Mouse (Mus musculus) CD4-positive, CD25-positive, alpha-beta regulatory T cell, adult 4 months (primary cell): ENCODE results near the gene Lrrc75a. TPM values are rescaled to one million over a fixed set of nuclear protein-coding genes. Genes with fewer than 3 reads are reported as not detected.
"Not testable (repeated sequence)": the region's sequence is repeated elsewhere in the genome, so short reads cannot be mapped to it uniquely, and the experiment has no call there.

Source experiments
- ATAC-seq: one replicate; pipeline ENCODE4 v1.8.0; 2017
- polyA plus RNA-seq, 2 experiments: library from polyadenylated mRNA; unstranded; fragments of 100-300 nt; shearing (Covaris generic); gene quantifications; one replicate each; pipeline ENCODE4 v1.2.1; 2017

The Lrrc75a gene
- 1 to 10 TPM; 1.9 to 4.6 TPM for polyA plus RNA-seq

DNA sequence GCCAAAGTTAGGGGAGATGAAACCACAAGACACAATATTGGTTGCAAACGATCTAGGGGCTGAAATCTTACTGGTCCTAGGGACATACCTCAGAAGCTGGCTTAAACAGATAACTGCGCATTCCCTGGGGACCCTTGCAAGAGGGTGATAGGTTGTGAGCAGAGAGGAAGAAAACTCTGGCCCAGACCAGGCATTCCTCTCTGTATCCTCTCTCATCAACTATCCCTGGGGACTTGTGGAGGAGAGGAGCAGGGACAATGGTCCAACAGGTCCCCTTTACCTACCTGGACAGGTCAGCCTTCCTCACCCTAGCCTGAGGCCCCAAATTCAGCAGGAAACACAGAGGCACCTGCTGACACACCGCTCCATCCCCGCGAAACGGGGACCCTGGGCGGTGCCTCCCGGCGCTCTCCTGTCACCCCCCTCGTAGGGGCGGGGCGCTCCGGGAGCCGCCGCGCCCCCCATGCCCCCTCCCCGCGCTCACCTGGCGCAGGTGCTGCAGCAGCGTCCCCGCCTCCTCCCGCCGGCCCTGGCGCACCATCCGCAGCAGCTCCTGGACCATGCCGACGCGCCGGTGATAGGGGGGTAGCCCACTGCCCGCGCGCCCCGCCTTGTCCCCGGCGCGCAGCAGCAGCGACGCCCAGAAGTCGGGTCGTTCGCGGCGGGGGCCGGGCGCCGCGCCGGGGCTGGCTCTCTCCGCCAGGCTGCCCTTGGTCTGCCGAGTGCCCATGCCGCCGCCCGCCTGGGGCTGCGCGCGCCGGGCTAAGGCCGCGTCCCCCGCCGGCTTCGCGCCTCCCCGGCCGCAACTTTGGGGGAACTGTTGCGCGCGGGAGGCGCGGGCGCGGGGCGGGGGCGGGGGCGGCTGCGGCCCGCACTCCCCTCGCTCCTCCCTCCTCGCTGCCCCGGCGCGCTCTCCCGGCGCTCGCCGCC is at the start of gene Lrrc75a:
Lrrc75a (minus strand) TSS at position 863 of the 930 bp plus-strand sequence.
- ATAC-seq = peak; percentile 25

DNA sequence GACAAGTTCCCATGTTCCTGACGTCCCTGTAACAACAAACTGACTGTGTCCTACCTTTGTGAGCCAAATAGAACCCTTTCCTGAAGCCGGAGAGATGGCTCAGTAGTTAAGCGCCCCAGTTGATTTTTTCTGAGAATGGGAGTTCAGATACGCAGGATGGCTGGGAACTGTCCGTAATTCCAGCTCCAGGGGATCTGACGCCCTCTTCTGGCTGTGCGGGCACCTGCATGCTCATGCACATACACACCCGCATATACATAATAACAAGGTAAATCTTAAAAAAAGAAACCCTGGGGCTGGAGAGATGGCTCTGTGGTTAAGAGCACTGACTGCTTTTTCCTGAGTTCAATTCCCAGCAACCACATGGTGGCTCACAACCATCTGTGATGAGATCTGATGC is 46.8 kb upstream of the Lrrc75a start:
- ATAC-seq = no peak

DNA sequence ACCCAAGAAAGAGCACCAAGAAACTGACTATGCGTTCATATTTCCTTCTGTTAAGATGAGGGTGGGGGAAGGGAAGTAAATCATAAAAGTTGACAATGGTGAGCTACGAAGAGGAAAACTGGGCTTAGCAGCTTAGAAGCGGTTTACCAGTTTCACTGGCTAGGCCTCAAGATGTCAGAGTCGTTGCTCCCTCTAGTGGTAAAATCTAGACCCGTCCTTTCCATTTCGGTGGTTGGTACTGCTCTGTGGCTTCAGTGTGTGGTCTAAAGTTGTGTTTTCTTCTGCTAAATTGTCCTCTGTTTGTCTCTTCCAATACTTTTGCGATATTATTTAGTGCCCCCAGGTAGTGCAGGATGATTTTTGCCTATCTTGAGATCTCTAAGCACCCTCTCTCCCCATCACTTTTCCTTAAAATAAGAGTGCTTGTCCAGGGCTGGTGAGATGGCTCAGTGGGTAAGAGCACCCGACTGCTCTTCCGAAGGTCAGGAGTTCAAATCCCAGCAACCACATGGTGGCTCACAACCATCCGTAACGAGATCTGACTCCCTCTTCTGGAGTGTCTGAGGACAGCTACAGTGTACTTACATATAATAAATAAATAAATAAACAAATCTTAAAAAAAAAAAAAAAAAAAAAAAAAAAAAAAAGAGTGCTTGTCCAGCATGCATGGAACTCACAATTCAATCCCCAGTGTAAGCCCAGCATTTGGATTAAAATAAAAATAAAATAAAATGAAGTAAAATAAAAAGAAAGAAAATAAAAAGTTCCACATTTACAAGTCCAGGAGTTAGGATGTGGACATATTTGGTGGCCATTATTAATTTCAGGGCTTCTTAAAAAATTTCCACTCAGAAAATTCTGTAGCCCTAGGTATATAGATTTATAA is 45.2 kb upstream of the Lrrc75a start:
- peak; percentile 98 for ATAC-seq

DNA sequence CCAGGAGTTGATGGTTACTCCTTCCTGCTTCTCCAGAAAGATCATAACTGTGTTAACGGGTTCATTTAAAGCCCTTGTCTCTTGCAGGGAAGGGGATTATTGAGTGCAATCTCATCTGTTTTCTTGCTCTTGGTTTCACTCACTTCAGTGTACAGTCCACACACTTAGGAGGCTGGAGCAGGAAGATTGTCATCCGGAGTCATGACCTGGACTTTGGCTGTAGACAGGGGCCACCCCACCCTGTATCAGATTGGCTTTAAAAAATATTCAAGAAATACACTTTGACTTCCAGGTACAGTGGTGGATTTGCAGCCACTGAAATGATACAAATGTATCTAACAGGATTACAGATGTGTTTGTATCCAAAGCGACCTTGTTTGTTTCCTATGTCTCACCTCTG is 43.3 kb upstream of the Lrrc75a start:
- no peak for ATAC-seq

DNA sequence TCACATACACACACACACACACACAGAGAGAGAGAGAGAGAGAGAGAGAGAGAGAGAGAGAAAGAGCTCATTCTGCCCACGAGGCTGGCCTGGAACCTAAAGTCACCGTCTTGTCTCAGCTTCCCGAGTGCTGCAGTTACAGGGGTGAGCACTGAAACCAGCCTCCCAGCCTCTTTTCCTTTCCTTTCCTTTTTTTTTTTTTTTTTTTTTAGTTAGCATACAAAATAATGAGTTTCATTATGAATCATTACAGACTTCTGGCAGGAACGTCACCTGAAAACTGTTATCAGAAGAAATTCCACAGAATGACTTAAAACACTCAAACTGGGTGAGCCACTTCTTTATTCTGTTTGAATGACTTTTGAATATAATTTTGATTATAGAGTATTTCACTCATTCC is 31.6 kb upstream of the Lrrc75a start:
- ATAC-seq = no peak

DNA sequence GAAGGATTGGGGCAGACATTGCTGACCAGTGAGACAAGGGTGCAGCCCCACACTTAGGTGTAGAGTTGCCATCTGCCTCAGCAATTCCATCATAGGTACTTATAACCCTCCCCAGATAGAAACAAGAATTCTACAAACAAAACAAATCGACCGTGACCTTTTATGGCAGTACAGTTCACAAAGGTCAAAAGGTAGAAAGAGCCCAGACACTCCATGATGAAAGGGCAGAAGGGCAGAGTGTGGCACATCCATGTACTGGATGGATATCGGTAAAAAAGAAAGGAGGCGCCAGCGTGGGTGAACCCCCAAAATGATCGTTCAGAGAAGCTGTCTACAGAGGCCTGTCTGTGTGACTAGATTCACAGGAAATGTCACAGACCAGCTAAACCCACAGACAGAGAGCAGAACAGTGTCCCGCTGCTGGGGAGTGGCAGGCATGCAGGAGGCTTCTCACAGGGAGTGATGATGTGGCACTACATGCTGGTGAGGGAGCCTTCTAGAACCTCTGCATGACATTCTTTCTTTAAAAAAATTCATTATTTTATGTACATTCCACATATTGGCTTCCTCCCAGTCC is 30.5 kb upstream of the Lrrc75a start:
- ATAC-seq = peak; percentile 63

DNA sequence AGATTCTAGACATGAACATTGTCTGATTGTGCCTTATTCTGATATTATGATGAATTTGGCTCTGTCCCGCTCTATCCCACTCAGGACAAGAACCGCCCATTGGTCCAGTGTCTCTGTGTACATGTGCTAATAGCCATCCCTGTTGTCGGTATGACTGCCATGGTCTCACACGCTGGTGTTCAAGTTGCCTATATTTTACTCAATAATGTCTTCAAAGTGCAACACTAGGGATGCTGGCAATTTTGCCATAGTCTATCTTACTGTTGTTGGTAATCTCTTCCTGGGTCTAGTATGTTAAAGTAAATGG is 27.9 kb upstream of the Lrrc75a start:
- ATAC-seq = no peak

DNA sequence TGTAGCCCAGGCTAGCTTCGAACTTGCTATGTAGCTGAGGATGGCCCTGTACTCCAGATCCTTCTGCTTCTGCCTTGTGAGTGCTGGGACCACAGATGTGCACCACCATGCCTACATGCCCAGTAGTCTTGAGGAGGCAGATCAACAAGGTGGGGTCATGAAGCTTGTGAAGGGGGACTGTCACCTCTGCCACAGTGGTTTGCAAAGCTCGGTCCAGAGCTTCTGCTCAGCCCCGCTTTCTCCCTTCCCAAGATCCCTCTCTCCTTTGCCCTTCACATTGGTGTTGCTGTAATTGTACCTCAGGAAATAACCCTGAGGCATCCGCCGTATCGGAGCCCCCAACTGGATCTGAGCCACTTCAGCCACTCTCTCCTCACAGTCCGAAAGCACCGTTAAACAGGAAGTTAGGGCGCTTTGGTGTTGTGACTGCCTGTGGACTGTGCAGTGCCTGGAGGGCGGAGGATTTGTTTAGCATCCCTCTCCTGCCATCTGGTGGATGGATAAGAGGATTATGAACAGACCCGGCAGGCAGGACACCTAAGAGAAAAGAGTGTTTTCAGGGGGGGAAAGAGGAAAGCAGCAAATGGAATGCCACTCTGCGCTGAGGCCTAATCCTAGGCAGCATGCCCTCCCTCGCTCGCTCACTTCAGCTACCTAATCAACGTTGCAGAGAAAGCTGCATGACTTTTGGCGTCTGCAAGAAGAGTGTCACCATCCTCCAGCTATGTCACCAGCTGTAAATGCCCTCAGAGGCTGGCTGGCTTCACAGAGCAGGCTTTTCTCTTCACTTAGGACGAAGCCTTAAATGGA is 27.4 kb upstream of the Lrrc75a start:
- ATAC-seq = peak; percentile 58

DNA sequence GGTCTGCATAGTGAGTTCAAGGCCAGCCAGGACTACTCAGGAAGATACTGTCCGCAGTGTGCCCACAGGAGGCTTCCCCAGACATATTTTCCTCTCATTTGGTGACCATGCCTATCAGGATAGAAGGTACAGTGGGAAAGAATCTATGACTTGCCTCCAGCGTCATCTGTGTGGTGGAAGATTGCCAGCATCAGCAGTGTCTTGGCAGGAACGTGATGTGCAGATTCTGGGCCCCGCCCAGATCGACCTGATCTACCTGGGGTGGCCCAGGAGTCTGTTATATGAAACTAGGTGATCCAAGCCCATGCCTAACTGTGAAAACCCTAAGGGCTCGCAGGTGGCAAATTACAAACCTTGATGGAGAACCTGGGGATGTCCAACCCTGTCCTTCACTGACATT is 21.7 kb upstream of the Lrrc75a start:
- no peak for ATAC-seq

DNA sequence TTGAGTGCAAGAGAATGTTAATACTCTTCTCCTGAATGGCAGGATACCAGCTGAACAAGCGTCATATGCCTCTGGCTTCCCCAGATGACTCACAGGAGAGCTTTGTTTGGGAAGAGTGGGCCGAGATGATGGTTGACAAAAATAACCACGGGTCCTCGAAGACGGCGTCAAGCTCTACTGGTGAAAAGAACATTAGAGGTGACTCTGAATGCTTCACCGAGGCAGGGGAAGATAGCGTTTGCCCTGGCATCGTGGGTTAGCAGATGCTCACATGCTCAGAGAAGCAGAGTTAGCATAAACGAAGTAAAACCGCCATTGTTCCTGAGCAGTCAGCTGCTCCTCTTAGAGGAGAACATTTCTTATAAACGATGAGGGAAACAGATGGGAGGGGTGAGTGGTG is 21.1 kb upstream of the Lrrc75a start:
- ATAC-seq = no peak

DNA sequence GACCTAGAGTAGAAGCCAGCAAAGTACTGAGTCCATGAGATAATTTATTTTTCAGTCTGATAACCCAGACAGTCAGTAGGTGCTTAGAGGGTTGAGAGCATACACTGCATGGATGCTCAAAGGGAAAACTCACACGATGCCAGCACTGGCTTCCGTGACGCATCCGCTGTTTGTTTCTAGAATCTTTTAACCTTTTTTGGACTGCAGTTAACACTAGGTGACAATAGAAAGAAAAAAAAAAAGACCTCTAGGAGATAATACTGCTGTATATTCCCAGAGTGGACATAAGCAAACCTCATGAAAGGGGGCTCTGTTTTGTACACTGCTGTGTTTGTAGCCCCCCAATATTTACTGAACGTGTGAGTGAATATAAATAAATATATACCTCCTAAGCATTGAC is 20.7 kb upstream of the Lrrc75a start:
- no peak for ATAC-seq

DNA sequence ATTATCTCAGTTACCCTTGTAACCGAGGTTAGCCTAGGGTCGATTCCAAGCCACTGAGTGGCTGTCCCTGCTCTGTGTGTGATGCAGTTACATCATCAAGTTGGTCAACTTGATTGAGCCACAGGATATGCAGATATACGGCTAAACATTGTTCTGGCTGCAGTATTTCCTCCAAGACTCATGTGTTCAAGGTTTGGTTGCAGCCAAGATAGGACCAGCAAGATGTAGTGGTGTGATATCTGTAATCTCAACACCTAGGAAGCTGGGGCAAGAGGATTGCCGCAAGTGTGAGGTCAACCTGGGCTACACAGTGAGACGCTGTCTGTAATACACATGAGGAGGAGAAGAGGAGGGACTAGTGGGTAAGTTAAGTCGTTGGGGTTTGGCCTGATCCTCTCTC is 15.9 kb upstream of the Lrrc75a start:
- ATAC-seq = no peak

DNA sequence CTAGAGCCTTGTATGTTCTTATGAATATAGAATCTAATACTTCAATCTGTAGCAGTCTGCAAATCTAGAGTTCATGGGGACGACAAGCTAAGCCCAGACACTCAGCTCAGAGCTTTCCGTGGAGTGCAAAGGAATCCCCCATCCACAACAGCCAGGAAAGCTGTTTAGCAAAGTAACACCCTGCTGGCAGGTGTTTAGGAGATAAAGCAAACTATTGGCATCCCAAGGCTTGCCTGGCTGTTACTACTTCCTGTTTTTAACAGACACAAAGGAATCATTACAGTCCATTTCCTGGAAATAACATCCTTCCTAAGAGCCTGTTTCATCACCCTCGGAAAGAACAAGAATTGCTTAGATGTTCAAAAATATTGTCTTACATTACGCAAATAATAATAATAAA is 12.6 kb upstream of the Lrrc75a start:
- no peak for ATAC-seq

DNA sequence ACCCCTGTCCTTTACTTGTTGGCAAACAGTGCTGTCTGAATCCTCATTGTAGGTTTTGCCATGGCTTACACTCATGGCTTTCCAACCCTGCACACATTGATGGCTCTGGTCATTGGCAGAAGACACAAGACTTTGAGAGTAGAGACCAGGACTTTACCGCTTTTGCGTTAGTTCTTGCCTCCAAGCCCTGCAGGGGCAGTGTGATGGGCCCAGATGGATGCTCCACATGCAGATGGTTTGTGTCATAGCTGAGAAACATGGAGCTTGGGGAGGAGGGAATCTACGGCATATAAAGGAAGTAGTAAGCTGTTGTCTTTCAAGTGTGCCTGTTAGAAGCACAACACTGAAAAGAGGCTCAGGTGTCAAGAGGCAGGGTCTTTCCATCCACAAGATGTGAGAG is 3.8 kb upstream of the Lrrc75a start:
- no peak for ATAC-seq

DNA sequence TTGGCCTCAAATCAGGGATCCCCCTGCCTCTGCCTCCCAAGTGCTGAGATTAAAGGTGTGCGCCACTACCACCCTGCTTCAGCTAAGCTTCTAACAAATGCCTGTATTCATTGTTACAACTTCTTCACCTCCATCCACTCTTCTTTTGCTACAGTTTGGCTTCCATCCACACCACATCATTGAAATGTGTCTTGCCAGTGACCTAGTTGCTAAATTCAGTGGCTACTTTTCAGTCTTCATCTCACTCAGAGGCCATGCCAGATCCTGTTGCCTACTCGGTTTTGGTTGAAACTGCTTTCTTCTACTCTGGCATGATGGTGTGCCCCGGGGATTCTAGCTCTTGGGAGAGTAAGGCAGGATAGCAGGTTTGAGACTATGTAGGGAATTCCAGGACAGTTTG is 3.2 kb upstream of the Lrrc75a start:
- no peak for ATAC-seq

DNA sequence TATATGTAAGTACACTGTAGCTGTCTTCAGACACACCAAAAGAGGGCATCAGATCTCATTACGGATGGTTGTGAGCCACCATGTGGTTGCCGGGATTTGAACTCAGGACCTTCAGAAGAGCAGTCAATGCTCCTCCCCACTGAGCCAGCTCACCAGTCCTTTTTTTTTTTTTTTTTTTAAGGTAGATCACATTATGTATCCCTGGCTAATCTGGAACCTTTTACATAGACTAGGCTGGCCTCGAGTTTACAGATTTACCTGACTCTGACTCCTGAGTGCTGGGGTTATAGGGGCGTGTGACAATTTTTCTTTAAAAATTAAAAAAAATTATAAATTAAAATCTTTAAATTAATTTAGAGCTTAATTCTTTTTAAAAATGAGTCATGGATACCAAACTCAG is 1.5 kb upstream of the Lrrc75a start:
- not testable (repeated sequence) for ATAC-seq

DNA sequence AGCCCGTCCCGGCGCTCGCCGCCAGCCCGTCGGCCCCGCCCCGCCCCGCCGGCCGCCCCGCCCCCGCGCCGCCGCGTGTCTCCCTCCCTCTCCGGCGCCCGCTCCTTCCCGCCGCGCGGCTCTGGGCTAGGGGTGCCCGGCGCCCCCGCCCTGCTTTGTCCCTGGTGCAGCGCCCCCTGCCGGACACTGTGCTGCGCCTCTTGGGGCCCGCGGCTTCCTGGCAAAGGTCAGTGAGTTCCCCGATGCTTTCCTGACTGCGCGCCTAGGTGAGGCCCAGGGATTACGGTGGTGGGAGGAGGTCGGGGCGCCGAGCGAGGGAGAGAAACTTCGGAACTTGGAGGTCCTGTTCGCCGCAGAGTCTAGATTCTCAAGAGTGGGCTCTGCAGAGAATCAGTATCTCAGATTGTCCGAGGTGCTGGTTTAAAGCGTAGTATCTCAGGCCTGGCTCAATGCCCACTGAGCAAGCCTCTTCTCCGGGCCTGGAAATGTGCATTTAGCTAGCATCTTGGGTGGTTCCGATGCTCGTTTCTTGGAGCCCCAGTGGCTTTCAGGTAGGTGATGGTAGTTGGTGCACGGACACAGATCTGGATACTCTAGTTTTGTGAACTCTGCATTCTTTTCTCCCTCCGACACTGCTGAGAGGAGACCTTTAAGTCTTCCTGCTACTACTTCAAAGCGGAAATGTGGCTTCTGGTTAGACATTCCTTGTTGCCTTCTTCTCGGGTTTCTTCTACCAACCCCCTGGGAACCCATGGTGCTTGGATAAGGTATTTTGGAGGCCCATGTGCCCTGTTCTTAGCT is 468 bp upstream of the Lrrc75a start, which contains the start of gene Mmgt2:
Mmgt2 (plus strand) TSS at position 74 of the 801 bp plus-strand sequence.
- ATAC-seq = peak; percentile 86

DNA sequence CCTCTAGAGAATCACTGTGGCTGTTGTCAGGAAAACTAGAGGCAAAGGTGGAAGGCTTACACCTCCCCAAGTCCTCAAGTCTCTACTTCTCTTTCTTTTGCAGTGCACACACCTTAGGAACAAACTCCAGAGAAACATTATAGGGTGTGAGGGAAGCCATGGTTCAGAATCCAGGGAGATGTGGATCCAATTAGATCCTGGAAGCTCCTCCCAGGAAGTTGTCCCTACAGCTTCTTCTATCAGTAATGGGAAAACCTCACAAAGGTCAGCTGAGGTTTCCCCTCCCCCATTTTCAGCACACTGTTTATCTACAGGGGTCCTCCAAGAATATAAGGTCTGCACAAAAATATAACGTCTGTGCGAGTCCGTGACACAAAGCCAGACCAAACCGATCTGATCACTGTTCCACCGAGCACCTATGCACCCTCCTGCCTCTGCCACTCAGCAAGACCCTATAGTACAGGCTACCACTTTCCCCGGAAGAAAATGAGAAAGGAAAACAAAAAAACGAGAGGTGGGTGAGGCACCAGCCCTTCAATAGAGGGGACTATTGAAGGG is 1.3 kb downstream of the Lrrc75a start:
- no peak for ATAC-seq

DNA sequence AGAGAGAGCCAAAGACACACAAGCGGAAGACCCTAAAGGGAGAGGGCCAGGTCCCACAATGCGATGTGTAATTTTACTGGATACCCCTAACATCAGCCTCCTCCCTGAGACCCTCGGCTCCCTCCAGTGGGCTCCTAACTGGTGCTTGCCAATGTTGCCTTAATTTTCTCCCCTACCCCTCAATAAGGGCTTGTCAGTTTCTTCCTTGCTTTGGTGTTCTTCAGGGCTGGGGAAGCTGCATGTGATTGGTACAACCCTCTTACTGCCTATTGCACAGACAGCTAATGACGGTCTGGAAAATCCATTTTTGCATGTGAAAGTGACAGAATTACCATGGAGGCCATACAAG is 1.9 kb downstream of the Lrrc75a start:
- ATAC-seq = no peak

DNA sequence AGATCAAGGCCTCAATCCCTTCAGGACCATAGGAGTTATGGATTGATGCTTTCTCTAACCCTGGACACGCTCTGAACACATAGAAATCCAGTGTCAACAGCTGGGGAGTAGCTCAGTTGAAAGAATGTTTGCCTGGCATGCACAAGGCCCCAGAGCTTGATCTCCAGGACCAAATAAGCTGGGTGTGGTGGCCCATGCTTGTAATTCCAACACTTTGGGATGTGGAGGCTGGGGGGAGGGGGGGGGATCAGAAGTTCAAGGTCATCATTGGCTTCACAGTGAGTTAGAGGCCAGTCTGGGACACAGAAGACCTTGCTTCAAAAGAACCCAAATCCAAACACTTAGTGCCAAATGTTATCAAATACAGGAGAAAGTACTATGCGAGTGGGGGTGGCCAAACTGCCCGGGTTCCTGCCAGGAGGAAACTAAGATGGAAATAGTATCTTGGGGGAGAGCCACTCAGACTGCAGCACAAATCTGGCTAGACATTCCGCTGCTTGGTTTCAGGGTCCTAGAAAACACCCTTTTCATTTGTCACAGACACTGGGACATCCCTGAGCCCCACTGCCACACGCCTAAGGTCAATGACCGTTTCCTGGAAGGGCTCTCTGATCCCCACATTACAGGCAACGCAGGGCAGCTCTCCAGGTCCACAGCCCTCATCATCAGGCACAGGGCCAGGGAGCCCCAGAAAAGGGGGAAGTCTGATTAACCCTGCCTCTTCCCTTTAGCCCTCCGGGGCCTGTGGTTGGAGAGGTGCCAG is 2.4 kb downstream of the Lrrc75a start:
- no peak for ATAC-seq

DNA sequence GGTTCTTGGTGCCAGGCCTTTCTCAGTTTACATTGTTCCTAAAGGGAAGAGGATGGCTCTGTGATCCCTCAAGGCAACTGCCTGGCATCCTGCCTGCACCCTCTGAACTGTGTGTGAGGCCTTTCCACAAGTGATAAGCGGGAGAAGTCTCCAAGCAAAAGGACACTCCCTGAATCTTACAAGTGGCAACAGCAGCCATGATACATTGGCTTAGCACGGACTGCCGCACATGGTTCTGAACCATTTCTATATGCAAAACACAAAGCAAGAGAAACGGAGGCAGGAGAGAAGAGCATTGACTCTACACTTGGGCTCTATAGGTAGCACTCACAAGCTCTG is 3.0 kb downstream of the Lrrc75a start:
- no peak for ATAC-seq
